Mouse (Mus musculus) liver, embryonic 14.5 days (tissue): ENCODE measurements around the gene Cmah. TPM values are rescaled to one million over a fixed set of nuclear protein-coding genes. Genes with fewer than 3 reads are reported as not detected.

ENCODE experiments used
- ATAC-seq: fragments of 200-750 bp; cut with Nextera tagmentation; 2 replicates; pipeline ENCODE4 v1.8.0; 2017; ENCODE audit warnings: moderate number of reproducible peaks, mild to moderate bottlenecking, moderate library complexity; ENCODE audit not compliant: insufficient read depth
- DNase-seq, 3 experiments: peaks; one replicate each; pipeline ENCODE4 v3.0.0-alpha.2; 2012 to 2013; ENCODE audit warnings: low read depth in 3 of 3, low spot score in 3 of 3
- H3K27ac ChIP-seq: fragments of 300-500 bp; sonication (generic); 2 replicates; pipeline ENCODE4 v1.5.1; 2014; ENCODE audit warnings: moderate library complexity, mild to moderate bottlenecking, control low read depth, inconsistent platforms
- H3K27me3 ChIP-seq: fragments of 300-500 bp; sonication (generic); 2 replicates; pipeline ENCODE4 v1.6.1; 2014; ENCODE audit warnings: mild to moderate bottlenecking, low read length, moderate library complexity; ENCODE audit not compliant: control insufficient read depth, insufficient read depth
- H3K36me3 ChIP-seq: fragments of 300-500 bp; sonication (generic); replicated peaks from 2 replicates; pipeline ENCODE4 v1.6.1; 2014; ENCODE audit warnings: low read depth; ENCODE audit not compliant: control insufficient read depth, insufficient read depth
- H3K4me1 ChIP-seq, 2 experiments: fragments of 200-500 bp in 1 of 2; fragments of 300-500 bp in 1 of 2; sonication (generic) in 1 of 2; replicated peaks; 2 replicates each; pipeline ENCODE4 v1.6.1; 2012 to 2014; ENCODE audit warnings: antibody characterized with exemption in 1 of 2, inconsistent platforms in 1 of 2, low read length in 1 of 2; ENCODE audit not compliant: control insufficient read depth in 2 of 2, insufficient read depth in 2 of 2
- H3K4me2 ChIP-seq: fragments of 300-500 bp; sonication (generic); 2 replicates; pipeline ENCODE4 v1.6.1; 2014; ENCODE audit warnings: low read depth, mild to moderate bottlenecking, control low read depth, moderate library complexity
- H3K4me3 ChIP-seq, 2 experiments: fragments of 200-500 bp in 1 of 2; fragments of 300-500 bp in 1 of 2; sonication (generic) in 1 of 2; 2 replicates each; pipeline ENCODE4 v1.5.1; 2012 to 2014; ENCODE audit warnings: low read depth in 2 of 2, low read length in 2 of 2, mild to moderate bottlenecking in 2 of 2, control low read depth in 1 of 2, inconsistent platforms in 1 of 2, moderate library complexity in 1 of 2; ENCODE audit not compliant: insufficient read depth in 1 of 2
- H3K9ac ChIP-seq: fragments of 300-500 bp; sonication (generic); replicated peaks from 2 replicates; pipeline ENCODE4 v1.6.1; 2014; ENCODE audit warnings: mild to moderate bottlenecking, control low read depth, moderate library complexity
- H3K9me3 ChIP-seq: fragments of 300-500 bp; sonication (generic); 2 replicates; pipeline ENCODE4 v1.6.1; 2016; ENCODE audit warnings: low read length, mixed read lengths; ENCODE audit not compliant: control insufficient read depth
- CTCF ChIP-seq: IDR thresholded peaks from 2 replicates; pipeline ENCODE4 v1.5.1; 2016; ENCODE audit warnings: antibody characterized with exemption, low read depth, control low read depth
- EP300 ChIP-seq: IDR thresholded peaks from 2 replicates; pipeline ENCODE4 v1.6.1; 2016; ENCODE audit warnings: antibody characterized with exemption, low read depth
- WGBS: fragments of 180-500 bp; shearing (Covaris S2); extraction: QIAGEN DNeasy Blood & Tissue Kit; methylation state at CpG from one replicate; pipeline ENCODE4 v1.1.7; 2014; ENCODE audit not compliant: insufficient replicate concordance; 5-methylcytosine and 5-hydroxymethylcytosine counted together
- polyA plus RNA-seq, 2 experiments: library from polyadenylated mRNA; depleted of rRNA in 1 of 2; stranded (reverse) in 1 of 2; unstranded in 1 of 2; fragments of >200 nt; fragmentation: Nextera tagmentation in 1 of 2; extraction: Ambion mirVana in 1 of 2; gene quantifications; 2 replicates each; pipeline versions ENCODE4 v1.2.1 to v1.2.3; 2012 to 2014

Gene Cmah
- polyA plus RNA-seq, 2 experiments = 0.42 to 0.46 TPM

- 62% methylated on average over 6 of the region's 6 CpGs for WGBS
- TF ChIP-seq EP300 (no peak), CTCF (no peak)
- H3K4me1 ChIP-seq = peaks cover 10 to 12% of the 10 kb centered on the region in 2 experiments
- no peak overlapping the region for H3K27ac ChIP-seq
- ATAC-seq = no peak
- H3K9me3 ChIP-seq = no peaks in the 10 kb centered on the region
- no peaks in the 10 kb centered on the region for H3K27me3 ChIP-seq
- H3K4me2 ChIP-seq = no peak overlapping the region
- no peak overlapping the region for H3K4me3 ChIP-seq
- no peaks in the 10 kb centered on the region for H3K36me3 ChIP-seq
- no peak for DNase-seq
- H3K9ac ChIP-seq = no peak overlapping the region
Measured at GRCm38 (mm10) chr13:24448578-24448977, 121.4 kb downstream of the Cmah start.

- ATAC-seq (no peak), DNase-seq (no peak)
- Histone ChIP-seq H3K4me3 (no peak overlapping the region), H3K27me3 (no peaks in the 10 kb centered on the region), H3K4me2 (no peak overlapping the region), H3K9ac (no peak overlapping the region), H3K4me1 (peaks cover 0 to 5% of the 10 kb centered on the region in 2 experiments; a peak in 2 of 4 replicates), H3K36me3 (no peaks in the 10 kb centered on the region), H3K9me3 (no peaks in the 10 kb centered on the region), H3K27ac (no peak overlapping the region)
- TF ChIP-seq CTCF = no peak
- TF ChIP-seq EP300 = no peak
- 17% methylated on average over 2 of the region's 2 CpGs for WGBS
Measured at GRCm38 (mm10) chr13:24451455-24451854, 124.3 kb downstream of the Cmah start.

- Histone ChIP-seq H3K36me3 (no peaks in the 10 kb centered on the region), H3K4me1 (peaks cover 0 to 7% of the 10 kb centered on the region in 2 experiments; a peak in 2 of 4 replicates), H3K9me3 (no peaks in the 10 kb centered on the region), H3K27ac (no peak overlapping the region), H3K9ac (no peak overlapping the region), H3K4me3 (no peak overlapping the region), H3K4me2 (no peak overlapping the region), H3K27me3 (no peaks in the 10 kb centered on the region)
- WGBS = 85% methylated on average over 5 of the region's 5 CpGs
- ATAC-seq (no peak), DNase-seq (no peak)
- no peak for TF ChIP-seq EP300
- no peak for TF ChIP-seq CTCF
Measured at GRCm38 (mm10) chr13:24453737-24454136, 126.5 kb downstream of the Cmah start.

- Histone ChIP-seq H3K9ac (no peak overlapping the region), H3K27me3 (no peaks in the 10 kb centered on the region), H3K4me1 (peaks cover 0 to 7% of the 10 kb centered on the region in 2 experiments; a peak in 2 of 4 replicates), H3K4me2 (no peak overlapping the region), H3K4me3 (no peak overlapping the region), H3K36me3 (no peaks in the 10 kb centered on the region), H3K9me3 (no peaks in the 10 kb centered on the region), H3K27ac (no peak overlapping the region)
- ATAC-seq (no peak), DNase-seq (no peak)
- TF ChIP-seq EP300 (no peak), CTCF (no peak)
- WGBS = 15% methylated on average over 4 of the region's 4 CpGs
Measured at GRCm38 (mm10) chr13:24456385-24456784, 129.2 kb downstream of the Cmah start.

- TF ChIP-seq EP300 = no peak
- TF ChIP-seq CTCF = 0 out of 2 replicates have a peak, but pooled peaks have one; percentile 23
Measured at GRCm38 (mm10) chr13:24460517-24460916, 133.3 kb downstream of the Cmah start.

More at GRCm38 (mm10) chr13:24460517-24460916, 133.3 kb downstream of the Cmah start:
- Histone ChIP-seq H3K9ac (no peak overlapping the region), H3K4me1 (peaks cover 0 to 14% of the 10 kb centered on the region in 2 experiments; a peak in 2 of 4 replicates), H3K9me3 (no peaks in the 10 kb centered on the region), H3K27me3 (no peaks in the 10 kb centered on the region), H3K27ac (no peak overlapping the region), H3K36me3 (no peaks in the 10 kb centered on the region), H3K4me3 (no peak overlapping the region), H3K4me2 (no peak overlapping the region)
- 74% methylated on average over 5 of the region's 5 CpGs for WGBS
- ATAC-seq = no peak
- no peak for DNase-seq
